Mouse (Mus musculus): Measurements from ENCODE around the gene Parp14. TPM values are rescaled to one million over a fixed set of nuclear protein-coding genes. Genes with fewer than 3 reads are reported as not detected.
"Not testable (repeated sequence)": the region's sequence is repeated elsewhere in the genome, so short reads cannot be mapped to it uniquely, and the experiment has no call there.

Gene Parp14
- polyA plus RNA-seq, 1 experiment, result 0.23 TPM

GRCm38 (mm10) chr16:35891603-35892002 is 20.3 kb upstream of the Parp14 start:
- not testable (repeated sequence) for H3ac ChIP-seq (ENCODE audit: control insufficient read depth, insufficient read length); H3K4me2 ChIP-seq (ENCODE audit: low read depth); H3K4me3 ChIP-seq; H3K36me3 ChIP-seq (ENCODE audit: control insufficient read depth, insufficient read depth); H3K79me2 ChIP-seq (ENCODE audit: control insufficient read depth, insufficient read depth); H3K27me3 ChIP-seq (ENCODE audit: control insufficient read depth, insufficient read depth, insufficient read length)
- TF ChIP-seq USF1 (IDR thresholded peaks at IDR 0.05; ENCODE audit: low read depth), result peak; percentile 17

- H3K36me3 ChIP-seq (ENCODE audit: control insufficient read depth, insufficient read depth), result no peaks in the 10 kb centered on the region
- no peak overlapping the region for H3ac ChIP-seq (ENCODE audit: control insufficient read depth, insufficient read length)
- TF ChIP-seq SRF (IDR thresholded peaks at IDR 0.05; ENCODE audit: control insufficient read depth, insufficient read length, low read depth) (no peak), MYOD1 (IDR thresholded peaks at IDR 0.05; ENCODE audit: control insufficient read depth in 1 of 3, insufficient read length in 2 of 3, low read depth in 2 of 3) (no peak), USF1 (IDR thresholded peaks at IDR 0.05; ENCODE audit: low read depth) (no peak), MYOG (IDR thresholded peaks at IDR 0.05; ENCODE audit: control insufficient read depth in 1 of 3, insufficient read depth in 1 of 3, insufficient read length in 2 of 3, low read depth in 2 of 3) (no peak), POLR2AphosphoS2 (IDR thresholded peaks at IDR 0.05; ENCODE audit: insufficient read length, low read depth) (no peak), POLR2A (IDR thresholded peaks at IDR 0.05; ENCODE audit: insufficient read length, low read depth) (no peak), TCF3 (IDR thresholded peaks at IDR 0.05; ENCODE audit: insufficient read length, low read depth) (no peak), CEBPB (IDR thresholded peaks at IDR 0.05; ENCODE audit: insufficient read depth, poor library complexity, severe bottlenecking) (no peak)
- no peak overlapping the region for H3K4me2 ChIP-seq (ENCODE audit: low read depth)
- H3K79me2 ChIP-seq (ENCODE audit: control insufficient read depth, insufficient read depth), result no peaks in the 10 kb centered on the region
- H3K4me3 ChIP-seq, result no peak overlapping the region
- H3K27me3 ChIP-seq (ENCODE audit: control insufficient read depth, insufficient read depth, insufficient read length), result peaks cover 5% of the 10 kb centered on the region
Measured at GRCm38 (mm10) chr16:35890645-35891044, 19.3 kb upstream of the Parp14 start.

GRCm38 (mm10) chr16:35888910-35889309 is 17.6 kb upstream of the Parp14 start:
- H3K36me3 ChIP-seq (ENCODE audit: control insufficient read depth, insufficient read depth), result no peaks in the 10 kb centered on the region
- H3K79me2 ChIP-seq (ENCODE audit: control insufficient read depth, insufficient read depth), result no peaks in the 10 kb centered on the region
- no peak overlapping the region for H3K4me2 ChIP-seq (ENCODE audit: low read depth)
- no peak overlapping the region for H3K4me3 ChIP-seq
- no peak for TF ChIP-seq TCF3 (IDR thresholded peaks at IDR 0.05; ENCODE audit: insufficient read length, low read depth)
- TF ChIP-seq SRF (IDR thresholded peaks at IDR 0.05; ENCODE audit: control insufficient read depth, insufficient read length, low read depth), result no peak
- no peak for TF ChIP-seq E2F4 (IDR thresholded peaks at IDR 0.05; ENCODE audit: insufficient read depth)
- no peak for TF ChIP-seq REST (IDR thresholded peaks at IDR 0.05; ENCODE audit: insufficient read depth, insufficient read length)
- peaks cover 12% of the 10 kb centered on the region for H3K27me3 ChIP-seq (ENCODE audit: control insufficient read depth, insufficient read depth, insufficient read length)
- no peak overlapping the region for H3ac ChIP-seq (ENCODE audit: control insufficient read depth, insufficient read length)

GRCm38 (mm10) chr16:35888174-35888573 is 16.8 kb upstream of the Parp14 start:
- Histone ChIP-seq H3K79me2 (ENCODE audit: control insufficient read depth, insufficient read depth) (no peaks in the 10 kb centered on the region), H3K4me3 (no peak overlapping the region), H3K4me2 (ENCODE audit: low read depth) (peak overlapping the region; percentile 15), H3ac (ENCODE audit: control insufficient read depth, insufficient read length) (no peak overlapping the region), H3K27me3 (ENCODE audit: control insufficient read depth, insufficient read depth, insufficient read length) (peaks cover 12% of the 10 kb centered on the region), H3K36me3 (ENCODE audit: control insufficient read depth, insufficient read depth) (no peaks in the 10 kb centered on the region)
- TF ChIP-seq MYOD1 (IDR thresholded peaks at IDR 0.05; ENCODE audit: control insufficient read depth in 1 of 3, insufficient read length in 2 of 3, low read depth in 2 of 3) (no peak), MYOG (IDR thresholded peaks at IDR 0.05; ENCODE audit: control insufficient read depth in 1 of 3, insufficient read depth in 1 of 3, insufficient read length in 2 of 3, low read depth in 2 of 3) (no peak), POLR2A (IDR thresholded peaks at IDR 0.05; ENCODE audit: insufficient read length, low read depth) (no peak), E2F4 (IDR thresholded peaks at IDR 0.05; ENCODE audit: insufficient read depth) (no peak), REST (IDR thresholded peaks at IDR 0.05; ENCODE audit: insufficient read depth, insufficient read length) (no peak), TCF12 (IDR thresholded peaks at IDR 0.05; ENCODE audit: insufficient read depth, poor library complexity, severe bottlenecking) (no peak), POLR2AphosphoS2 (IDR thresholded peaks at IDR 0.05; ENCODE audit: insufficient read length, low read depth) (no peak), TCF3 (IDR thresholded peaks at IDR 0.05; ENCODE audit: insufficient read length, low read depth) (no peak), MAX (IDR thresholded peaks at IDR 0.05; ENCODE audit: low read depth) (no peak)

- Histone ChIP-seq H3K79me2 (ENCODE audit: control insufficient read depth, insufficient read depth) (no peaks in the 10 kb centered on the region), H3K4me2 (ENCODE audit: low read depth) (no peak overlapping the region), H3K4me3 (no peak overlapping the region), H3K27me3 (ENCODE audit: control insufficient read depth, insufficient read depth, insufficient read length) (no peaks in the 10 kb centered on the region), H3ac (ENCODE audit: control insufficient read depth, insufficient read length) (no peak overlapping the region), H3K36me3 (ENCODE audit: control insufficient read depth, insufficient read depth) (no peaks in the 10 kb centered on the region)
- TF ChIP-seq USF1 (IDR thresholded peaks at IDR 0.05; ENCODE audit: low read depth) (no peak), POLR2A (IDR thresholded peaks at IDR 0.05; ENCODE audit: insufficient read length, low read depth) (no peak), TCF3 (IDR thresholded peaks at IDR 0.05; ENCODE audit: insufficient read length, low read depth) (no peak), MAX (IDR thresholded peaks at IDR 0.05; ENCODE audit: low read depth) (no peak), SRF (IDR thresholded peaks at IDR 0.05; ENCODE audit: control insufficient read depth, insufficient read length, low read depth) (no peak), E2F4 (IDR thresholded peaks at IDR 0.05; ENCODE audit: insufficient read depth) (no peak), REST (IDR thresholded peaks at IDR 0.05; ENCODE audit: insufficient read depth, insufficient read length) (no peak), MYOD1 (IDR thresholded peaks at IDR 0.05; ENCODE audit: control insufficient read depth in 1 of 3, insufficient read length in 2 of 3, low read depth in 2 of 3) (no peak), TCF12 (IDR thresholded peaks at IDR 0.05; ENCODE audit: insufficient read depth, poor library complexity, severe bottlenecking) (no peak), MYOG (IDR thresholded peaks at IDR 0.05; ENCODE audit: control insufficient read depth in 1 of 3, insufficient read depth in 1 of 3, insufficient read length in 2 of 3, low read depth in 2 of 3) (no peak), CEBPB (IDR thresholded peaks at IDR 0.05; ENCODE audit: insufficient read depth, poor library complexity, severe bottlenecking) (no peak), POLR2AphosphoS2 (IDR thresholded peaks at IDR 0.05; ENCODE audit: insufficient read length, low read depth) (no peak)
Measured at GRCm38 (mm10) chr16:35874416-35874815, 3.1 kb upstream of the Parp14 start.

Measured in myocyte (in vitro differentiated cells).